Mouse (Mus musculus): Measurements from ENCODE around the gene Smdt1. TPM values are rescaled to one million over a fixed set of nuclear protein-coding genes. Genes with fewer than 3 reads are reported as not detected.

The Smdt1 gene
- total and polyA plus RNA-seq, 2 experiments: 137 to 165 TPM

GRCm38 (mm10) chr15:82340414-82341035, 1.8 kb downstream of the Smdt1 start:
- peaks cover 4% of the 10 kb centered on the region; the same call in 1 of the 2 replicates for H3K4me1 ChIP-seq (ENCODE audit: control insufficient read depth, insufficient read depth, low read length)
- H3K27me3 ChIP-seq (ENCODE audit: control insufficient read depth, insufficient read depth, low read length): no peaks in the 10 kb centered on the region
- H3K79me2 ChIP-seq (ENCODE audit: control insufficient read depth, insufficient read depth, low read length): no peaks in the 10 kb centered on the region
- WGBS: 55% methylated on average over 21 of the region's 21 CpGs
- no peak overlapping the region for H3K27ac ChIP-seq (replicated peaks; ENCODE audit: insufficient read depth, low read depth, low read length)
- TF ChIP-seq POLR2A (IDR thresholded peaks at IDR 0.05; ENCODE audit: extremely low read depth, insufficient read depth, low read length) (no peak), CTCF (IDR thresholded peaks at IDR 0.05; ENCODE audit: low read depth, low read length) (no peak)
- H3K36me3 ChIP-seq (ENCODE audit: control insufficient read depth, insufficient read depth, low read length): no peaks in the 10 kb centered on the region
- H3K9ac ChIP-seq (ENCODE audit: low read depth, low read length): peak overlapping the region; percentile 63
- peak overlapping the region; percentile 51; the same call in 1 of the 2 replicates for H3K4me3 ChIP-seq (ENCODE audit: insufficient read depth, low read depth, low read length)
- no peak for DNase-seq (ENCODE audit: extremely low read depth, low read depth, low spot score)

GRCm38 (mm10) chr15:82341036-82341501, 2.3 kb downstream of the Smdt1 start:
- no peak for DNase-seq (ENCODE audit: extremely low read depth, low read depth, low spot score)
- peaks cover 4% of the 10 kb centered on the region; the same call in 1 of the 2 replicates for H3K4me1 ChIP-seq (ENCODE audit: control insufficient read depth, insufficient read depth, low read length)
- peak overlapping the region; percentile 63 for H3K9ac ChIP-seq (ENCODE audit: low read depth, low read length)
- H3K27me3 ChIP-seq (ENCODE audit: control insufficient read depth, insufficient read depth, low read length): no peaks in the 10 kb centered on the region
- no peaks in the 10 kb centered on the region for H3K36me3 ChIP-seq (ENCODE audit: control insufficient read depth, insufficient read depth, low read length)
- TF ChIP-seq CTCF (IDR thresholded peaks at IDR 0.05; ENCODE audit: low read depth, low read length) (no peak), POLR2A (IDR thresholded peaks at IDR 0.05; ENCODE audit: extremely low read depth, insufficient read depth, low read length) (no peak)
- no peak overlapping the region for H3K27ac ChIP-seq (replicated peaks; ENCODE audit: insufficient read depth, low read depth, low read length)
- 11% methylated on average over 40 of the region's 40 CpGs for WGBS
- H3K4me3 ChIP-seq (ENCODE audit: insufficient read depth, low read depth, low read length): peak overlapping the region; percentile 51
- no peaks in the 10 kb centered on the region for H3K79me2 ChIP-seq (ENCODE audit: control insufficient read depth, insufficient read depth, low read length)

- peaks cover 6% of the 10 kb centered on the region for H3K4me1 ChIP-seq (ENCODE audit: control insufficient read depth, insufficient read depth, low read length)
- H3K27me3 ChIP-seq (ENCODE audit: control insufficient read depth, insufficient read depth, low read length): no peaks in the 10 kb centered on the region
- no peak overlapping the region for H3K27ac ChIP-seq (replicated peaks; ENCODE audit: insufficient read depth, low read depth, low read length)
- DNase-seq (ENCODE audit: extremely low read depth, low read depth, low spot score): no peak
- 66% methylated on average over 15 of the region's 15 CpGs for WGBS
- no peak overlapping the region for H3K4me3 ChIP-seq (ENCODE audit: insufficient read depth, low read depth, low read length)
- H3K79me2 ChIP-seq (ENCODE audit: control insufficient read depth, insufficient read depth, low read length): no peaks in the 10 kb centered on the region
- H3K9ac ChIP-seq (ENCODE audit: low read depth, low read length): no peak overlapping the region
- TF ChIP-seq CTCF (IDR thresholded peaks at IDR 0.05; ENCODE audit: low read depth, low read length) (no peak), POLR2A (IDR thresholded peaks at IDR 0.05; ENCODE audit: extremely low read depth, insufficient read depth, low read length) (no peak)
- H3K36me3 ChIP-seq (ENCODE audit: control insufficient read depth, insufficient read depth, low read length): no peaks in the 10 kb centered on the region
Measured at GRCm38 (mm10) chr15:82341675-82342542, 3.1 kb downstream of the Smdt1 start.

GRCm38 (mm10) chr15:82342543-82342935, 3.8 kb downstream of the Smdt1 start:
- no peak for DNase-seq (ENCODE audit: extremely low read depth, low read depth, low spot score)
- no peak for TF ChIP-seq POLR2A (IDR thresholded peaks at IDR 0.05; ENCODE audit: extremely low read depth, insufficient read depth, low read length)
- TF ChIP-seq CTCF (IDR thresholded peaks at IDR 0.05; ENCODE audit: low read depth, low read length): no peak
- H3K4me1 ChIP-seq (ENCODE audit: control insufficient read depth, insufficient read depth, low read length): peaks cover 12% of the 10 kb centered on the region
- no peak overlapping the region for H3K27ac ChIP-seq (replicated peaks; ENCODE audit: insufficient read depth, low read depth, low read length)
- H3K4me3 ChIP-seq (ENCODE audit: insufficient read depth, low read depth, low read length): no peak overlapping the region
- H3K36me3 ChIP-seq (ENCODE audit: control insufficient read depth, insufficient read depth, low read length): no peaks in the 10 kb centered on the region
- peaks cover 3% of the 10 kb centered on the region; the same call in 1 of the 2 replicates for H3K79me2 ChIP-seq (ENCODE audit: control insufficient read depth, insufficient read depth, low read length)
- H3K27me3 ChIP-seq (ENCODE audit: control insufficient read depth, insufficient read depth, low read length): no peaks in the 10 kb centered on the region
- no peak overlapping the region for H3K9ac ChIP-seq (ENCODE audit: low read depth, low read length)
- 82% methylated on average over 5 of the region's 5 CpGs for WGBS

- Histone ChIP-seq H3K36me3 (ENCODE audit: control insufficient read depth, insufficient read depth, low read length) (peaks cover 6% of the 10 kb centered on the region; the same call in 1 of the 2 replicates), H3K27me3 (ENCODE audit: control insufficient read depth, insufficient read depth, low read length) (no peaks in the 10 kb centered on the region), H3K79me2 (ENCODE audit: control insufficient read depth, insufficient read depth, low read length) (peaks cover 6% of the 10 kb centered on the region; the same call in 1 of the 2 replicates), H3K9ac (ENCODE audit: low read depth, low read length) (no peak overlapping the region), H3K4me3 (ENCODE audit: insufficient read depth, low read depth, low read length) (no peak overlapping the region), H3K27ac (replicated peaks; ENCODE audit: insufficient read depth, low read depth, low read length) (no peak overlapping the region), H3K4me1 (ENCODE audit: control insufficient read depth, insufficient read depth, low read length) (peaks cover 18% of the 10 kb centered on the region)
- TF ChIP-seq CTCF (IDR thresholded peaks at IDR 0.05; ENCODE audit: low read depth, low read length) (no peak), POLR2A (IDR thresholded peaks at IDR 0.05; ENCODE audit: extremely low read depth, insufficient read depth, low read length) (no peak)
- WGBS: 81% methylated on average over 27 of the region's 27 CpGs
- DNase-seq (ENCODE audit: extremely low read depth, low read depth, low spot score): no peak
Measured at GRCm38 (mm10) chr15:82343368-82344287, 4.9 kb downstream of the Smdt1 start.

All from liver, adult 2 months (tissue).